Mouse (Mus musculus) thymus, adult 2 months (tissue): ENCODE results near the gene Slc48a1. TPM values are rescaled to one million over a fixed set of nuclear protein-coding genes. Genes with fewer than 3 reads are reported as not detected.

Experiments
- DNase-seq: peaks from one replicate; pipeline ENCODE4 v3.0.0; 2021
- H3K27ac ChIP-seq: fragments of 200-500 bp; 2 replicates; pipeline ENCODE4 v1.5.1; 2012; ENCODE audit warnings: low read length, control low read depth; ENCODE audit not compliant: control insufficient read depth, insufficient read depth
- H3K27me3 ChIP-seq: fragments of 200-500 bp; 2 replicates; pipeline ENCODE4 v1.6.1; 2012; ENCODE audit warnings: mild to moderate bottlenecking, low read length, moderate library complexity, mixed read lengths; ENCODE audit not compliant: control insufficient read depth, insufficient read depth
- H3K36me3 ChIP-seq: fragments of 200-500 bp; 2 replicates; pipeline ENCODE4 v1.6.1; 2012; ENCODE audit warnings: mild to moderate bottlenecking, low read length, moderate library complexity; ENCODE audit not compliant: control insufficient read depth, insufficient read depth
- H3K4me1 ChIP-seq: fragments of 200-500 bp; replicated peaks from 2 replicates; pipeline ENCODE4 v1.6.1; 2012; ENCODE audit warnings: low read length; ENCODE audit not compliant: control insufficient read depth, insufficient read depth
- H3K4me3 ChIP-seq: fragments of 200-500 bp; 2 replicates; pipeline ENCODE4 v1.5.1; 2012; ENCODE audit warnings: mild to moderate bottlenecking, low read length, control low read depth, moderate library complexity; ENCODE audit not compliant: control insufficient read depth, insufficient read depth
- CTCF ChIP-seq: fragments of 200-500 bp; IDR thresholded peaks from 2 replicates; pipeline ENCODE4 v1.5.1; 2012; ENCODE audit warnings: mild to moderate bottlenecking, control low read depth, low read length, moderate library complexity, borderline replicate concordance; ENCODE audit not compliant: control insufficient read depth, poor library complexity, insufficient read depth; ENCODE audit errors: extremely low read depth
- POLR2A ChIP-seq: fragments of 200-500 bp; IDR thresholded peaks from 2 replicates; pipeline ENCODE4 v1.6.1; 2012; ENCODE audit warnings: mild to moderate bottlenecking, low read length, control low read depth, moderate library complexity; ENCODE audit not compliant: control insufficient read depth, poor library complexity, insufficient read depth; ENCODE audit errors: extremely low read depth
- WGBS: fragments of 180-500 bp; shearing (Covaris S2); methylation state at CpG from one replicate; pipeline ENCODE4 v1.1.7; 2018; 5-methylcytosine and 5-hydroxymethylcytosine counted together
- polyA plus RNA-seq: library from polyadenylated mRNA; depleted of rRNA; stranded (reverse); fragments of >200 nt; gene quantifications from 2 replicates; pipeline ENCODE4 v1.2.3, GENCODE M21; 2012

Gene Slc48a1
- polyA plus RNA-seq, 1 experiment = 62.8 TPM

DNA sequence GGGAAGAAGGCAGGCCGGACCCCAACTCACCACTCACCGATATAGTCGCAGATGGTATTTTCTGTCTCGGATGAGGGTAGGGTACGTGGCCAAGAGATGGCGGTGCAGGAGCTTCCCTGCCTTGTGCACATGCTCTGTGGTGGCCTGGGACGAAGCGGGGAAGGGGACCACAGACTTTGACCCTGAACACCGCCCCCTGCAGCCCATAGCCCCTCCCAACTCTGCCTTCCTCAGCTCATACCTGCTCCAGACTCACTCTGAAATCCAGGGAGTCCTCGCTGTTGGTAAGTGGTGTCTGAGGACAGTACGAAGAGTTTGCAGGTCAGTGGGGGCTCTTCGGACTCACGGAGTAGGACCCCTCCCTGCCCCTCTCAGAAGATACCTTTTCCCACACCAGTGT lies 16.9 kb upstream of the Slc48a1 start:
- no peak for DNase-seq
- Histone ChIP-seq H3K36me3 (peaks cover 3% of the 10 kb centered on the region; the same call in 1 of the 2 replicates), H3K27me3 (no peaks in the 10 kb centered on the region), H3K4me1 (peaks cover 45% of the 10 kb centered on the region), H3K4me3 (no peak overlapping the region), H3K27ac (no peak overlapping the region)
- WGBS = 96% methylated on average over 13 of the region's 13 CpGs
- no peak for TF ChIP-seq POLR2A
- no peak for TF ChIP-seq CTCF

GRCm38 (mm10) chr15:97762733-97763132 lies 15.6 kb upstream of the Slc48a1 start:
- H3K4me3 ChIP-seq = no peak overlapping the region
- no peak overlapping the region for H3K27ac ChIP-seq
- H3K27me3 ChIP-seq = no peaks in the 10 kb centered on the region
- 93% methylated on average over 9 of the region's 9 CpGs for WGBS
- H3K4me1 ChIP-seq = peaks cover 56% of the 10 kb centered on the region
- DNase-seq = no peak
- TF ChIP-seq CTCF = no peak
- TF ChIP-seq POLR2A = no peak
- peaks cover 3% of the 10 kb centered on the region; the same call in 1 of the 2 replicates for H3K36me3 ChIP-seq

- DNase-seq = no peak
- H3K27me3 ChIP-seq = no peaks in the 10 kb centered on the region
- TF ChIP-seq CTCF (no peak), POLR2A (no peak)
- peak overlapping the region; percentile 57 for H3K27ac ChIP-seq
- H3K4me1 ChIP-seq = peaks cover 62% of the 10 kb centered on the region
- WGBS = 40% methylated on average over 9 of the region's 9 CpGs
- H3K4me3 ChIP-seq = no peak overlapping the region
- H3K36me3 ChIP-seq = peaks cover 3% of the 10 kb centered on the region; the same call in 1 of the 2 replicates
These were observed 14.9 kb upstream of the Slc48a1 start for GRCm38 (mm10) chr15:97763256-97764049.

GRCm38 (mm10) chr15:97764532-97764931 lies 13.8 kb upstream of the Slc48a1 start:
- Histone ChIP-seq H3K4me1 (peaks cover 69% of the 10 kb centered on the region), H3K4me3 (no peak overlapping the region), H3K27ac (peak overlapping the region; percentile 17; the same call in 1 of the 2 replicates), H3K27me3 (no peaks in the 10 kb centered on the region), H3K36me3 (peaks cover 3% of the 10 kb centered on the region; the same call in 1 of the 2 replicates)
- no peak for TF ChIP-seq CTCF
- no peak for TF ChIP-seq POLR2A
- DNase-seq = no peak
- 86% methylated on average over 2 of the region's 2 CpGs for WGBS

- Histone ChIP-seq H3K36me3 (peaks cover under 1% of the 10 kb centered on the region; the same call in 1 of the 2 replicates), H3K27me3 (no peaks in the 10 kb centered on the region), H3K4me1 (peaks cover 71% of the 10 kb centered on the region), H3K27ac (peak overlapping the region; percentile 2; the same call in 1 of the 2 replicates), H3K4me3 (no peak overlapping the region)
- no peak for DNase-seq
- 82% methylated on average over 13 of the region's 13 CpGs for WGBS
- TF ChIP-seq POLR2A = no peak
- TF ChIP-seq CTCF = no peak
These were observed 13.1 kb upstream of the Slc48a1 start for GRCm38 (mm10) chr15:97765090-97765794.

DNA sequence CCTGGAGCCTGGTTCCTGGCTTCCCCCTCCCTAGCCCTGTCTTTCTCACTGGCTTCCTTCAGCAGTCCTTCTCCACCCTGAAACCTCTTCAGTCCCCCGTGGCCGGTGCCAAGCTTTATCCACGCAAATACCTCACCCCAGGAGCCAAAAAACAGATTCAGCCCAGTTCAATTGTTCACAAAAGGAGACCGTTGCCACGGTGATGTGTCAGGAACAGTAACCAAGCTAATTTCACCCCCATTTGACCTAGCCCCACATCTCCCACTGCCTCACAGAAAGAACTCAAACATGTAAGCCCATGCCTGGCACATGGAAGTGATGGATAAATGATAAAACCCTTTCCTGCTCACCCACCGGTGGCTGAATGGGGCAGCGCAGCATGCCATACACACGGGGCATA lies 12.1 kb upstream of the Slc48a1 start:
- TF ChIP-seq POLR2A (no peak), CTCF (no peak)
- Histone ChIP-seq H3K27me3 (no peaks in the 10 kb centered on the region), H3K4me3 (peak overlapping the region; percentile 71), H3K36me3 (no peaks in the 10 kb centered on the region; the same call in 1 of the 2 replicates), H3K27ac (peak overlapping the region; percentile 4; the same call in 1 of the 2 replicates), H3K4me1 (peaks cover 71% of the 10 kb centered on the region)
- no peak for DNase-seq
- WGBS = 51% methylated on average over 8 of the region's 8 CpGs
